Mouse (Mus musculus) stomach, postnatal 0 days (tissue): ENCODE results near the gene Olfr1333.

Experiments
- CTCF ChIP-seq: IDR thresholded peaks from 2 replicates; pipeline ENCODE4 v1.5.1; 2016; ENCODE audit warnings: antibody characterized with exemption, low read depth, mild to moderate bottlenecking, moderate library complexity
- EP300 ChIP-seq: optimal IDR thresholded peaks from 2 replicates; pipeline ENCODE3; 2016; ENCODE audit warnings: antibody characterized with exemption

GRCm38 (mm10) chr4:118861791-118862190 lies 25.7 kb upstream of the Olfr1333 start:
- TF ChIP-seq CTCF (no peak), EP300 (no peak)
